In genomic region chr7:63671904-63672303, GRCm38 (mm10) we compare ENCODE assay signal across 8 mouse cellular contexts.
DNase-seq lines count a peak whose midpoint lies in the region; ATAC-seq and TF ChIP-seq lines count a peak whose summit lies in the region.

No protein-coding gene starts in this region.

- TF ChIP-seq CTCF in kidney, postnatal 0 days (IDR thresholded peaks at IDR 0.05; ENCODE audit: low read depth) = peak; percentile 87
- TF ChIP-seq CTCF in liver, adult 2 months (IDR thresholded peaks at IDR 0.05; ENCODE audit: low read depth, low read length) = peak; percentile 64

- H3K27me3 ChIP-seq in heart, embryonic 13.5 days (replicated peaks) = peaks cover 5% of the 10 kb centered on the region; the same call in 1 of the 2 replicates
- H3K27me3 ChIP-seq in kidney, postnatal 0 days (ENCODE audit: insufficient read depth, low read length) = no peaks in the 10 kb centered on the region
- no peaks in the 10 kb centered on the region for H3K27me3 ChIP-seq in liver, adult 2 months (ENCODE audit: control insufficient read depth, insufficient read depth, low read length)
- H3K27me3 ChIP-seq in neural tube, embryonic 14.5 days (ENCODE audit: control insufficient read depth, insufficient read depth, low read length) = no peaks in the 10 kb centered on the region

- ATAC-seq in heart, embryonic 13.5 days (ENCODE audit: extremely low read depth, insufficient number of reproducible peaks, low FRiP score, low TSS enrichment) = peak; percentile 32; the same call in 1 of the 2 replicates
- ATAC-seq in kidney, postnatal 0 days (replicated peaks; ENCODE audit: low FRiP score, low read depth) = peak; percentile 84
- peak; percentile 82 for ATAC-seq in neural tube, embryonic 14.5 days (ENCODE audit: low read depth)

- H3K4me1 ChIP-seq in heart, embryonic 13.5 days = peaks cover 15% of the 10 kb centered on the region
- H3K4me1 ChIP-seq in kidney, postnatal 0 days (replicated peaks; ENCODE audit: insufficient read depth, low read length) = no peaks in the 10 kb centered on the region
- no peaks in the 10 kb centered on the region for H3K4me1 ChIP-seq in liver, adult 2 months (ENCODE audit: control insufficient read depth, insufficient read depth, low read length)
- H3K4me1 ChIP-seq in neural tube, embryonic 14.5 days (ENCODE audit: control insufficient read depth, insufficient read depth, low read length) = peaks cover 16% of the 10 kb centered on the region; the same call in 1 of the 2 replicates

- no peak overlapping the region for H3K9ac ChIP-seq in heart, embryonic 13.5 days
- H3K9ac ChIP-seq in kidney, postnatal 0 days (ENCODE audit: low read depth, low read length) = no peak overlapping the region
- H3K9ac ChIP-seq in liver, adult 2 months (ENCODE audit: low read depth, low read length) = no peak overlapping the region
- H3K9ac ChIP-seq in neural tube, embryonic 14.5 days (replicated peaks; ENCODE audit: low read depth, low read length) = no peak overlapping the region

- peak; percentile 44 for DNase-seq in 416B (ENCODE audit: low read depth)
- peak; percentile 74 for DNase-seq in ZHBTc4 (ENCODE audit: low read depth, low spot score)
- DNase-seq in embryo, embryonic 10.5 days (ENCODE audit: low spot score) = peak; percentile 77
- DNase-seq in kidney, postnatal 0 days (ENCODE audit: low spot score) = peak; percentile 84
- peak; percentile 41 for DNase-seq in liver, adult 2 months (ENCODE audit: extremely low read depth, low read depth, low spot score)
- peak; percentile 47 for DNase-seq in thymus, postnatal 4 days

- no peak for TF ChIP-seq POLR2A in liver, adult 2 months (IDR thresholded peaks at IDR 0.05; ENCODE audit: extremely low read depth, insufficient read depth, low read length)

- H3K36me3 ChIP-seq in heart, embryonic 13.5 days = no peaks in the 10 kb centered on the region
- no peaks in the 10 kb centered on the region for H3K36me3 ChIP-seq in kidney, postnatal 0 days (ENCODE audit: insufficient read depth, low read length)
- no peaks in the 10 kb centered on the region for H3K36me3 ChIP-seq in liver, adult 2 months (ENCODE audit: control insufficient read depth, insufficient read depth, low read length)
- H3K36me3 ChIP-seq in neural tube, embryonic 14.5 days (ENCODE audit: control insufficient read depth, insufficient read depth, low read length) = no peaks in the 10 kb centered on the region

- H3K4me2 ChIP-seq in heart, embryonic 13.5 days = no peak overlapping the region
- no peak overlapping the region for H3K4me2 ChIP-seq in kidney, postnatal 0 days (ENCODE audit: low read length)
- no peak overlapping the region for H3K4me2 ChIP-seq in neural tube, embryonic 14.5 days (ENCODE audit: low read depth, low read length)

- H3K9me3 ChIP-seq in heart, embryonic 13.5 days = no peaks in the 10 kb centered on the region
- H3K9me3 ChIP-seq in kidney, postnatal 0 days (replicated peaks; ENCODE audit: low read length) = no peaks in the 10 kb centered on the region
- H3K9me3 ChIP-seq in neural tube, embryonic 14.5 days (ENCODE audit: control insufficient read depth, low read length) = no peaks in the 10 kb centered on the region

- no peaks in the 10 kb centered on the region for H3K79me2 ChIP-seq in liver, adult 2 months (ENCODE audit: control insufficient read depth, insufficient read depth, low read length)

- H3K27ac ChIP-seq in heart, embryonic 13.5 days (replicated peaks) = no peak overlapping the region
- no peak overlapping the region for H3K27ac ChIP-seq in kidney, postnatal 0 days
- H3K27ac ChIP-seq in liver, adult 2 months (replicated peaks; ENCODE audit: insufficient read depth, low read depth, low read length) = no peak overlapping the region
- no peak overlapping the region for H3K27ac ChIP-seq in neural tube, embryonic 14.5 days (ENCODE audit: low read depth, low read length)

- no peak overlapping the region for H3K4me3 ChIP-seq in heart, embryonic 13.5 days
- H3K4me3 ChIP-seq in kidney, postnatal 0 days (replicated peaks; ENCODE audit: low read depth, low read length) = no peak overlapping the region
- no peak overlapping the region for H3K4me3 ChIP-seq in liver, adult 2 months (ENCODE audit: insufficient read depth, low read depth, low read length)
- H3K4me3 ChIP-seq in neural tube, embryonic 14.5 days (ENCODE audit: low read depth, low read length) = no peak overlapping the region

- WGBS in heart, embryonic 13.5 days = 24% methylated on average over 3 of the region's 3 CpGs
- 13% methylated on average over 3 of the region's 3 CpGs for WGBS in kidney, postnatal 0 days
- 13% methylated on average over 3 of the region's 3 CpGs for WGBS in liver, adult 2 months
- WGBS in neural tube, embryonic 14.5 days = 20% methylated on average over 3 of the region's 3 CpGs

Comparison
In these comparisons a context has a peak if more than half of its experiments do, and no peak if none do; other contexts are left out.
1. ATAC-seq: peak in every context shown above with its lines; median percentile 84 in kidney, postnatal 0 days; 82 in neural tube, embryonic 14.5 days; 32 in heart, embryonic 13.5 days.